Mouse (Mus musculus) gastrocnemius, postnatal 25 days (tissue): ENCODE data around the gene Bmp6. TPM values are rescaled to one million over a fixed set of nuclear protein-coding genes. Genes with fewer than 3 reads are reported as not detected.

ENCODE experiments used
- DNase-seq: peaks from one replicate; pipeline ENCODE4 v3.0.0; 2022
- total RNA-seq, 2 experiments: library from RNA; stranded (reverse); gene quantifications; 1 replicate in 1 of 2; 2 replicates in 1 of 2; pipeline ENCODE4 v1.2.3; 2021

The Bmp6 gene
- total RNA-seq, 2 experiments from 2014 or later: 8.5 to 8.8 TPM

DNA sequence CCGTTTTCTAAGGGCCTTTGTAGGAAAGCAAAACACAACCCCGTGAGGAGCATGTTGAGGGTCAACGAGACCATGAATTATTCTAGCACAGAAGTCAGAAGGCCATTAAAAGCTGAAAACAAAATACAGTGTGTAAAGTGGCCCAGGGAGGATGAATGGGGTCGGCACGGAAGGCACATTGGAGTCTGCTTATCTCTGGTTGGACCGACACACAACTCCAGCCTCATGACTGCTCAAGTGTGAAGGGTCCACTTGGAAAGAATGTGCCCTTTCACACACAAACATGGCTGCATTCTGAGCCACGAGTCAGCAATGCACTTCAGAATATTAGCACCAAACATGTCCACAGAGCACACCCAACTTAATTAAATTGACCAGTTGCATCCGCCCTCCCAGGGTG lies 84.8 kb downstream of the Bmp6 start:
- no peak for DNase-seq

DNA sequence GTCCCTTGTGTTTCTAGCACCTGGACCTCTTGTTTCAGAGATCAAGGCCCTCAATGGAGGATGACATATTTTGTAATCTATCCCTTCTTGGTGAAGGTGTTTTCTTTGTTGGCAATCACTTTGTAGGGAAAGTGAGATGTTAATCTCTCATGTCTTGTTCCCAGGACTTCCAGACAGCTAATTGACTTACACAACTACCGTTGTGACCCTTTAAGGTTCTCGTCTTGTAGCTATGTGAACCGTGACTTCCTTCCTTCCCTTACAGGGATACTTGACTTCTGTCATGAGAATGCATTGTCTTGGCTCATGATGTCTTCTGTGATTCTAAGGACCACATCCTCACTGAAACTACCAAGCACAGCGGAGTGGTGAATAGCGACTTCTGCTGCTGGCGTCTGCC lies 85.2 kb downstream of the Bmp6 start:
- no peak for DNase-seq

DNA sequence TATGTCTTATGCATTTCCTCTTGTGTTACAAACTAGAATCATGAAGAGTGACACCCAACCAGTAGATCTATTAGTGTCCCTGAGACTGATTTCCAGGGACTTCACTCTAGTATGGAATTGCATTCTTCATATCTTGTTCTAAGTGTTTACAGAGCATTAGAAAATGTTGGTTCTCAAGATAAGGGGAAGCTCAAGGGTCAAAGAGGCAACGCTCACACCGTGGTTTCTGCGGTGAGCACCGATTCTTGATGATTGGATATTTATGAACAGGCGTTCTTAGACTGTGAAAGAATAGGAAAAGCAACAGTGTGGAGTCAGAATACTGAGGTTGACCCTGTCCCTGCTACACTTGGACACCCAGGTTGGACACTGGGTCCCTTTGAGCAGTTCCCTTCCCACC lies 89.9 kb downstream of the Bmp6 start:
- DNase-seq: no peak

DNA sequence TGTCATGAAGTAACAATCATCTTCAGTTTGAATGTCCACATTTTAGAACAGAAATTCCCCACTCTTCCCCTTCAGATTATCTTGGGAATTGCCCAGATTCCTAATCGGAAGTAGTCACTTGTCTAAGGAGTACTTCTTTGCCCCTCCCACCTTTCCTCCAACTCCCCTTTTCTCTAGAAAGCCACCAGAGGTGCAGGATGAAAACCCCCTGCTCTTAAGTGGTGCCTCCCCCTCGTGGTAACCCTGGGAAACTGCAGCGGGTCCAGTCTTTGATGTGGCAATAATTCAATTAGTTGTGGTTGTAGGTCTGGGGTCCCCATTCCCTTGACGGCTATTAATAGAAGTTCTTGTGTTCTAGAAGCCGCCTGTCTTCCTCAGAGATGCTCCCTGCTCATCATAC lies 93.0 kb downstream of the Bmp6 start:
- DNase-seq: no peak

DNA sequence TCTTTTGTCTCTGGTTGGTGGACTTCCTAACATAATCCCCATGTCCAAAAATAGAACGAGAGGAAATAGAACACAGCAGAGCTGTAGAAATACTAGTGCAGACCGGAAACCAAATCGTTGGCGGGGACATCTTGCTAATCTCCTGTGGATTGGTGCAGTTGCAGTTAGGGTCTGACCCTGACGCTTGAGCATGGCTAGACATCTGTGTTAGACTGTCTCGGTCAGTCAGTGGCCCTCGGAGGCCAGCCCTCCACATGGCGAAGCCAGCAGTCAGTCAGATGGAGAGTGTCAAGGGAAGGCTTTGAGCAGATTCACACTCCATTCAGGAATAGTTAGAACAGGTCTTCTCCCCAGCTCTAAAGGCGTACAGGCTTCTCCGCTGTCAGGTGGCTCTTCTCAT lies 95.3 kb downstream of the Bmp6 start:
- DNase-seq: no peak

DNA sequence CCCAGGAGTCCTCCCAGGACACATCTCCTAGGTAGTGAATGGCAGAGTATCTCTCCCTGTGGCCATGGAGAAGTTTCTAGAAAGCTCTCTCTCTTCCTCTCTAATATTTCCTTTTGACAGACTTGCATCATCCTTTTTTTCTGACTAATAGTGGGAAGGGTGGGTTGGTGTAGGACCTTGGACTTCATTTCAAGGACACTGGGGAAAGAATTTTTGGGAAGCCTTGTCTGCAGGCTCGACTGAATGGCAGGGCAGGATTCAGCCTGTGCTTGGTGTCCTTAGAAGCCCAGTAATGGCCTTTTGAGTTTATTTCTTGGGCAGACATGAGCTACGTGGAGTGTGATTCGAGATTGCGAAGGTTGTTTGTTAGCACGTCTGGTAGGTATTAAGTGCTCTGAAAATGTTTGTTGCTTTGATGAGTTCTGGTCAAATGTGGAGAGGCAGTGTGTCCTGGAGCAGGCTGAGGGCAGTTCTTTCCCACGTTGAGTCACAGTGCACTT lies 103.7 kb downstream of the Bmp6 start:
- no peak for DNase-seq

DNA sequence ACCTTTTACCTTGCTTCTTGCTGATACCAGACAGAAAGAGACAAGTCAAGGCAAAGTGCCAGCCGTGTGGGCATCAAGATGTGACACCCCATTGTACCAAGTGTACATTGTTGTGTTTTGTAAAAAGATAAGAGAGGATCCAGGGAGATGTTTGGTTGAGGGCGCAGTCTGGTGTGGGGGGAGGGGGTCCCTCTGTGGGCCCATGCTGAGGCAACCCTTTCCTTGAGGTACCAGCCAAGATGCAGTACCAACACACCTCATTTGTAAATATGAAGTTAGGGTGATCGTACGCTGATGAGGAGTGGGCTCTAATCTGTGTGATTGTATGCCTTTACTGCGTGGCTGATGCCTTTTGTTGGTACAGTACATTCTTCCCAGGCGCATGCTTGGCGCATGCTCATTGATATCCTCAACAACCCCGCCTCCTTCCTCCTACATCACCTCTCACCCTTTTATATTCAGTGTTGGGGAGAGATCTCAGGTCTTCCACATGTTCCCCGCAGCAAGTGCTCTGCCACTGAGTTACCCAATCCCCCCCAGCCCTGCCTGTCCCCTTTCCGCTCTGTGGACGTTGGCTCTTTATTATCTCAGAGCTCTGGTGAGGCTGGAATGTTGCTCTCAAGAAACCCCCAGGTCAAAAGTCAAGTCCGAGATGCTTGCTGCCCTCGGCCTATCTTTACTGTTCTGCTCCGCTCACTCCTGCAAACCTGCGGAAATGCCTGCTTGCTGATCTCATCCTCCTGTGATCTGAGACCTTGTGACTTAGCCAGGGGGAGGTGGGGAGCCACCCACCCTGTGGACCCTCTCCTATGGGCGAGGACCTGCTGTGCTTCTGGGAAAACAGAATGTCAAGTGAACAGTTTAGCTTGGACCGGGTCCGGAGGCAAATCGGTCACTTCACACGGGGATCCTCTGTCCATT lies 105.4 kb downstream of the Bmp6 start:
- DNase-seq: no peak

DNA sequence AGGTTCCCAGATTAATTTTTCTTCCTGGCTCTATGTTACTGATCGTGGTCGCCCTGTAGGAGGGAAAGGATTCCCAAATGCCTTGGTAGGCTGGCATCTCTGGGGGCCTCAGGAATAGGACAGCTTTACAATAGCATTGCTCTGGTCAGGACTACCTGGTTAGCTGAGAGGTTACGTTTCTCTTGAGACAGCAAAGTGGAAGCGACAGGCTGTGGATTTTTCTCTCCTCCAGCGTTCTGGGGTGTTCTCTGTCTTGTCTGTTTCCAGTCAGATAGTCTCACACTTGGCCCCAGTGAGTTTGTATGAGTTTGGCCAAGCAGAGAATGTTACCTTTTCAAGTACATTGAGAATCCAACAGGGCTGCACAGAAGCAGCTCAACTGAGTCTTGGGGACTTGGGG lies 106.5 kb downstream of the Bmp6 start:
- DNase-seq: no peak

DNA sequence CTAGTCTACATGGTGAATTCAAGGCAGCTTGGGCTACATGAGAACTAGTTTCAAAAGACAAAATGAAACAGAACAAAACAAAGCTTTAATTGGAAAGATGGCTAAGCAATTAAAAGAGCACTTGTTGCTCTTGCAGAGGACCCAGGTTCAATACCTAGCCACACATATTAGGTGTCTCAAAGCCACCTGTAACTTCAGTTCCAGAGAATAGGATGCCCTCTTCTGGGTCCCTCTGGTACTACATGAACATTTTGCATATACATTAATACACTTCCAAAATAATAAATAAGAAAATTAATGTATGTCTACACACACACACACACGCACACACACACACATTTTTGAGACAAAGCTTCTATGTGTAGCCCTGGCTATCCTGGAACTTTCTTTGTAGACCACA lies 118.5 kb downstream of the Bmp6 start:
- no peak for DNase-seq

DNA sequence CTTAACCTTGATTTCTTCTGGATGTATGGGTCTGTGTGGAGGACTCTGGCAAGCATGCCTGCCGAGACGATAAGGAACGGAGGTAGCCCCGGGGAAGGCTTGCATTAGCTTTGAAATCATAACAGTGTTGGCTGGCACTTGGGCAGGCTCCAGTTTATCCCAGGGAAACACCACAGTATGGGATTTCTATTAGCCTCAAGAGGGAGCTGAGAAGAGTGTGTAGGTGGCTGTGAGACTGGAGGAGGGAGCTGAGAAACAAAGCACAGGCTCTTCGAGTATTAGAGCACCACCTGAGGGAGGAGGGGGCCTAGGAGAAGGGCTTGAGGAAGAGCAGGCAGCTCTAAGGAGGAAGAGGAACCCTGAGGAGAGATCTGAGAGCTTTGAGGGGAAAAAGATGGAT lies 126.0 kb downstream of the Bmp6 start:
- no peak for DNase-seq

DNA sequence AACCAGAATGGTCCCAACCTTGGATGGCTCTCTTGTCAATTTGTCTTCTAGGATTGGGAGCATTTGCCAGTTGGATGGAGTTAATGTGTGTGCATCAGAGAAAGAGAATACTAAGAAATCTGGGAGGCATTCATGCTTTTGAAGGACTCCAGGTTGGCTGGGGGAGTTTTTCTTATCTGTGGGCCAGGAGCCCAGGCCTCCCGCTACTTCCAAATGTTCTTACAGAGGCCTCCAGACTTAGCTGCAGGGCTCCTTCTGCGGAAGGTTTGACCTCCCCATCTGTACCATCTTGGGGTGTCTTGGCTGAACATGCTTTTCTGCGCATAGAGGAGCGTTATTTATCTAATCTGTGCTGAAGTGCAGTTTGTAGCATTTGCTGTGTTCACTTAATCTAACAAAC lies 127.7 kb downstream of the Bmp6 start:
- DNase-seq: no peak

DNA sequence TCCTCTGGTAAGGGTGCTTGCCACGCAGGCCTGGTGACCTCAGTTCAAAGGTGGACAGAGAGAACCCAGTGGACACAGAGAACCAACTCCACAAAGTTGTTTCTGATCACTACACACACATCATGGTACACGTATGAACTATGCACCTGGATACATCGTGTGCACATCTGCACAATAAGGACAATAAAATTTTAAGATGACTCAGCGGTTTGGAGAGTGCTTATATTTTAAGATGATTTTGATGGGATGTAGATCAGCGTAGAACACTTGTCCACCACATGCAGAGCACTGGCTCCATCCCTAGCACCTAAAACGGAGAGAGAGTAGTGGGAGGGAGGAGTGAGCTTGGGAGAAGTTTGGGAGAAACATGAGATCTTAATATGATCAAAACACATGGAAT lies 128.6 kb downstream of the Bmp6 start:
- DNase-seq: no peak

DNA sequence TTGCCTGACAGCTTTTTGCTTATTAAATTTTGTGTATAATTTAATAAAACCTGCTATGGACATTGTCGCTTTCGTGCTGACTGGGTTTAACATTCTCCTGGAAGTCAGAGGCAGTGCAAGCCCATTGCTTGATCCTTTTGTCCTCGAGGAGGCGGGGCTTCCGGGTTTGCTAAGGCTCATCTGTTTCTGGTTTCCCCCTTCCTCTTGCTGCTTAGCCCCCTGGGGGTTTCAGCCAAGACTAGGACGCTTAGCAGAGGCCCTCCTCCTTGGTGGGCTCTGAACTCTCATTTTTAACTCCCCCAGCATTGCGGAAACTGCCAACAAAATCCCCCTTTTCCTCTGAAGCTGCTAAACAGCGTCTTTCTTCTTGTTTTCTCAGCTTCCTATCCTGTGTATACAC lies 132.0 kb downstream of the Bmp6 start:
- DNase-seq: no peak

DNA sequence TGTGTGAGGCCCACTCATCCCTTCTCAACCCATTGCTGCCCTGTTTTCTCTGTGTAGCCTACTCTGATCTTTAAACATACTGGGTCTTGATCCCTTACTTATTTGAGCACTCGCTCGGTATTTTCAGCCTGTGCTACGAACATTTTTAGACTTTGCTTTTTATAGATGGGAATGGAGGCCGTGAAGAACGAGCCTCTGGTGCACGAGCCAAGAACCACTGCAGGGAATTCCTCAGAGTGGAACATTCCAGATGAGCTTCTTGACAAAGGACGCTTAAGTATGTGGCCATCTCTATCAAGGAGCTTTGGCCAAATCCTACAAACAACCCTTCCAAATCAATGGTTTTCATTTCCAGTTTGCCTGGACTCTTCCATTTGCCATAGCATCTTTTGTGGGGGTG lies 136.1 kb downstream of the Bmp6 start:
- DNase-seq: no peak

DNA sequence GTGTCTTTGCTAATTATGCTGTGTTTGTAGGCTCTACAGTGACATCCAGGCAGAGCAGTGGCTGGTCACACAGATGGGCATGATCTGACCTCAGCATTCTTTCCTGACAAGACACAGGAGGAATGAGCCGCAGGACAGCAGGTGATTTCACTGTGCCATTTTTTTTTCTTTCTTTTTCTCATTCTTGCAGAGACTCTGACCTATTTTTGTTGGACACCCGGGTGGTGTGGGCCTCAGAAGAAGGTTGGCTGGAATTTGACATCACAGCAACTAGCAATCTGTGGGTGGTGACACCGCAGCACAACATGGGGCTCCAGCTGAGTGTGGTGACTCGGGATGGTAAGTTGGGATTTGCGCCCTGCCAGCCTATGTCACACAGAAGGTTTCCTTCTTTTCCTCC lies 139.8 kb downstream of the Bmp6 start:
- DNase-seq: no peak

DNA sequence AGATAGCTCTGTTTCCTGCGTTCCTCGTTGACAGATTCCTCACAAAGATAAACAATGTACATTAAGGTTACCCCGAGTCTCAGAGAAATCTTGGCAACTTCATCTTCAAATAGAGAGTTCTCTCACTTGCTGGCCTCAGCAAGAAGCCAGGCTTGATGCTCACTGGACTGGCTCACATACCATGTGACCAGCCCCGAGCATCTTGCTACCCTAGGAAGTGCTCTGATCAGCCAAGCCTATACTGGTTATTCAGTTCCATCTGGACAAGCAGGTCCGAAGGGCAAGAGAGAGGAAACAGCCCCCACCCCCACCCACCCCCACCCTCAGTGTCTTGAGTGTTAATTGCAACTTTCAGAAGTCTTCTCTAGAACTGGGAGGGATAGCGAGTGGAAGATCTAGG lies 141.9 kb downstream of the Bmp6 start:
- no peak for DNase-seq

DNA sequence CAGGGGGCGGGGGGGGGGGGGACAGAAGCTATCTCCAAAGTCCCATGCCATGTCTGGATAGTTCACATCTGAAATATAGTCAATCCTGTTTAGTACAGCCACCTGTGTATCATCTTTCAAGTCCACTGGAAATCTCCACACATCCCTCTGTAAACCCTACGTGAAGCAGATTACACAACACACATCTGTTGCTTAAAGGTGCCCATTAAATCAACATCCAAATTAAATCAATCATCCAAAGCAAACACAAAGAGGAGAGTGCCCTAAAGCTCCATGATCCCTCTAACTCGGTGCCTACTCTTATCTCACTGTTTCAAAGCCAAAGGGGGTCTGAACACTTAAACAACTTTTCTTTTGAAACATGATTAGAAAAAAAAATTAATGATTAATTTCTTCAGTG lies 151.8 kb downstream of the Bmp6 start:
- DNase-seq: no peak

DNA sequence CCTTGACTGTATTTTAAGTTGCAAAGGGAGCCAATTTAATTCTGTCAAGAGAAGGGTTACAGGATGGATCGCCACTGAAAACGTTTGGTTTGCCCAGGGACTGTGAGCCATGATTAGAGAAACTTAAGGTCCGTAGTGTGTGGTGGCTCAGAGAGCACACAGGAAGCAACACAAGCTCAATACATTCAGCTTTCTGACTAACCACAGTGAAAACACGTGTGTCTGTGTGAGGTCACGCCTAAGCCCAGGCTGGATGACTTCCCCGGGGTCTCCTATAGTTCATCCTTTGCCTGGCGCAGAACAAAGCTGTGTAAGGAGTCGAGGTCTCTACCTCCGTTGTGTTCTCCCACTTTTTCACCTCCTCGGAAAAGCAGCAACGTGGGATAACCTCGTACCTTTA lies 156.4 kb downstream of the Bmp6 start:
- DNase-seq: no peak

DNA sequence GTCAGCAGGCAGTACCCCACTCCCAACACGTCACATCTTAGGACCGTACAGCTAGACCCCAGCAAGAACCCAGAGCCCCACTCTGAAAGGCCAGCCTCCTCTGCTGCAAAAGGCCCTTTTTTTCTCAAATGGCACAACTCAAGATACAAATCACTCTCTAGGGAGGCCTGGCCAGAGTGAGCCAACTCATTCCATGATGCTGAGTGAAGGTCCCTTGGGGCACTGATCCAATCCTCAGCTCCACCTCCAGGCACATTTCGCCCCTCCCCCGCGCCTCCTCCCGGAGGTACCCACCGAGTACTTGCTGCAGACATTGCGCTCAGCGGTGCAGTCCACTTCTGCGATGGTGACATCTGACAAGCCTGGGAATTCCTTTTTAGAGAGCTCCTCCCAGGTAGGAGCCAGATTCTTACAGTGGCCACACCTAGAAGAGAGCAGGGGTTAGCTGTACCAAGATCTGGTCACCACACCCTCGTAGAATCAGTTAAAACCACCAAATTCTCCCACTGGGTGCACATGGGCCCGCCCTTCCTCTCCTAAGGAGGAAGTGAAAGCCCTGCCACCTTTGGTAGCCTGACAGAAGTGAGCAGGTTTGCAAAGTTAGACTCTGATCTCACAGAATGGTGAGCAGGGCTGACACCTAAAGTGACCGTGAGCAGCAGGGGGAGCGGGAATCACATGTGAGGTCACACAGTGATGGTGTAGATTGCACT lies 158.4 kb downstream of the Bmp6 start:
- peak; percentile 44 for DNase-seq

DNA sequence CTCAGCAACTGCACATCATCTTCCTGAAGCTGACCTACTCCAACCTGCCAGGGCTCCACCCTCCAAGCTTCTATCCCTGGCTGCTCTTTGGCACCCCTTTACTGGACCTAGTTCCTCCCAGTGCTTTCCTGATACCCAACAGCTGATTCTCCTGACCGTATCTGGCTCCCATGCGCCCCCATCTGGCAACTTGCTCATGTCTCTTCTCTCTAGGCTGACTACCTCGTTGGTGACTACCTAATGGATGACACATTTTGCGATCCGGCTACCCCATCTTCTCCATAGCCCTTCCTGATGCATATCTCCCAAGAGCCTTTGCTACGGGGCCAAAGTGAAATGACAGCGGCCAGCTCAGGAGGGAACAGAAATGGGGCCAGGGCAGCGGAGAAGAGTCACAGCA lies 161.4 kb downstream of the Bmp6 start:
- peak; percentile 44 for DNase-seq

DNA sequence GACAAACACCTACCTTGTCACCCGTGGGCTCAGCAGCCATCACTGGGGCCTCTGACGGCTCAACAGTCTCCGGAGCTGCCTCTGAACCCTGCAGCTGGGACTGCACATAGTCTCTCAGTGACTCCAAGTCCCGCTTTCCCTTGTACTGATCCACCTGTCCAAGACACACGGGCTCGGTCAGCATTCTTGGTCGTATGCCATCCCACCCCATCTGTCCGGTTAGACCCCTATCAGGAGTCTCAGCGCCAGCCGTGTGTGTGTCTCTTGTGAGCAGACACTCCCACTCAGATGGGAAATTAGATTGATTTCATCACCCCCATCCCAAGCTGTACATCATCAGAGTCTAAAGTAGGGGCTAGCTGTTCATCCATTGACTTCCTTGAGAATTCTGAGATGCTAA lies 162.0 kb downstream of the Bmp6 start:
- DNase-seq: no peak

DNA sequence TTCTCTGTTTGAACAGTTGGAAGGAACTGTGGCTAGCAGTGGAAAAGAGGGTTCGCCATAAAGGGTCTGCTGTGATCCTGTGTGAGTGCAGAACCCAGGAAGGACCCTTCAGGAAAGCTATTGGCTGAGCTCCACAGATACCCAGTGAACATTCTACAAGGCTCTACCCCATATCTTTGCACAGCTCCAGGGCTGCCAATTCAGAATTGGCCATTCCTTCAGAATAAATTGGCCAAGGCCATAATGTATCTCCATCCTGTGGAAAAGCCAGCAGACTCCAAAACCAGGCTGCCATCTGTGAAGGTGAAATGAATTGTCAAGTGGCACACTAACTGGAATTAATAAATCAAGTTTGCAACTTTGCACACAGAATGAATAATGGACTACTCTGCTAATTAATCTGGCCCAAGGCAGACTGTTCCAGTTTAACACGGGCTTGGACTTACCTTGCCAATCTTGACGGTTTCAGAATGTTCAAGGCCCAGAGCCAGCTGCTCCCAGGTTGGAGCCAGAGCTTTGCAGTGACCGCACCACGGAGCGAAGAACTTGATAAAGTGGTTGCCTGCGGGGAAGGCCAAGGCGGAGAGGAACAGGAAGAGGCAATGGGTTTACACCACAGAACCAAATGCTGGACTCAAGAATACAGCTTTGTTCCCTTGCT lies 164.9 kb downstream of the Bmp6 start:
- DNase-seq: no peak

DNA sequence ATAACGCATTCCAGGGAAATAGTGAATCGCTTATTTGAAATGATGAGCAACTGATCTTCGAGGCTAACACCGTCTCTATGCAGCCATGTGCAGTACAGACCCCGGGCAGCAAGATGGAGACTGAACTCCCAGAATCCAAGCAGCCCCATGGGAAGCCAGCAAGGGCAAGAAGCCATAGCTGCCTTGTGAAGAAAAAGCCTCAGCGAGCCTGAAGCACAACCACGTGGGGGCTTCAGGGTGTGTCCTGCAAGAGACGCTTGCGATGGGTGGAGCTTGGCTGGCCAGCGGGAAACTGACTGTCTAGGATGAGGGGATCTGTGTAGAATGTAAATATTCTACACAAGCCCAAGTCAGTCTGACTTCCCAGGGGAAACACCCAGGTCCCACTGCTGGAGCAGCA lies 167.1 kb downstream of the Bmp6 start:
- DNase-seq: peak; percentile 15
